Mouse (Mus musculus) thymus, adult 2 months (tissue): ENCODE measurements around the gene Atad5. TPM values are rescaled to one million over a fixed set of nuclear protein-coding genes. Genes with fewer than 3 reads are reported as not detected.

Experiments
- DNase-seq: peaks from one replicate; pipeline ENCODE4 v3.0.0; 2021
- H3K27ac ChIP-seq: fragments of 200-500 bp; 2 replicates; pipeline ENCODE4 v1.5.1; 2012; ENCODE audit warnings: low read length, control low read depth; ENCODE audit not compliant: control insufficient read depth, insufficient read depth
- H3K27me3 ChIP-seq: fragments of 200-500 bp; 2 replicates; pipeline ENCODE4 v1.6.1; 2012; ENCODE audit warnings: mild to moderate bottlenecking, low read length, moderate library complexity, mixed read lengths; ENCODE audit not compliant: control insufficient read depth, insufficient read depth
- H3K36me3 ChIP-seq: fragments of 200-500 bp; 2 replicates; pipeline ENCODE4 v1.6.1; 2012; ENCODE audit warnings: mild to moderate bottlenecking, low read length, moderate library complexity; ENCODE audit not compliant: control insufficient read depth, insufficient read depth
- H3K4me1 ChIP-seq: fragments of 200-500 bp; replicated peaks from 2 replicates; pipeline ENCODE4 v1.6.1; 2012; ENCODE audit warnings: low read length; ENCODE audit not compliant: control insufficient read depth, insufficient read depth
- H3K4me3 ChIP-seq: fragments of 200-500 bp; 2 replicates; pipeline ENCODE4 v1.5.1; 2012; ENCODE audit warnings: mild to moderate bottlenecking, low read length, control low read depth, moderate library complexity; ENCODE audit not compliant: control insufficient read depth, insufficient read depth
- CTCF ChIP-seq: fragments of 200-500 bp; IDR thresholded peaks from 2 replicates; pipeline ENCODE4 v1.5.1; 2012; ENCODE audit warnings: mild to moderate bottlenecking, control low read depth, low read length, moderate library complexity, borderline replicate concordance; ENCODE audit not compliant: control insufficient read depth, poor library complexity, insufficient read depth; ENCODE audit errors: extremely low read depth
- POLR2A ChIP-seq: fragments of 200-500 bp; IDR thresholded peaks from 2 replicates; pipeline ENCODE4 v1.6.1; 2012; ENCODE audit warnings: mild to moderate bottlenecking, low read length, control low read depth, moderate library complexity; ENCODE audit not compliant: control insufficient read depth, poor library complexity, insufficient read depth; ENCODE audit errors: extremely low read depth
- WGBS: fragments of 180-500 bp; shearing (Covaris S2); methylation state at CpG from one replicate; pipeline ENCODE4 v1.1.7; 2018; 5-methylcytosine and 5-hydroxymethylcytosine counted together
- polyA plus RNA-seq: library from polyadenylated mRNA; depleted of rRNA; stranded (reverse); fragments of >200 nt; gene quantifications from 2 replicates; pipeline ENCODE4 v1.2.3, GENCODE M21; 2012

Gene Atad5
- polyA plus RNA-seq, 1 experiment, result 3.6 TPM

- Histone ChIP-seq H3K4me1 (no peaks in the 10 kb centered on the region), H3K4me3 (no peak overlapping the region), H3K27ac (no peak overlapping the region), H3K27me3 (no peaks in the 10 kb centered on the region), H3K36me3 (peaks cover 44% of the 10 kb centered on the region)
- WGBS, result 91% methylated on average over 3 of the region's 3 CpGs
- TF ChIP-seq CTCF (no peak), POLR2A (no peak)
- no peak for DNase-seq
Observed at GRCm38 (mm10) chr11:80098444-80099056, 9.3 kb downstream of the Atad5 start.

- H3K27ac ChIP-seq, result no peak overlapping the region
- H3K4me3 ChIP-seq, result no peak overlapping the region
- H3K27me3 ChIP-seq, result no peaks in the 10 kb centered on the region
- WGBS, result 95% methylated on average over 6 of the region's 6 CpGs
- peaks cover 49% of the 10 kb centered on the region for H3K36me3 ChIP-seq
- TF ChIP-seq CTCF (no peak), POLR2A (no peak)
- DNase-seq, result no peak
- no peaks in the 10 kb centered on the region for H3K4me1 ChIP-seq
Observed at GRCm38 (mm10) chr11:80101298-80101697, 12.1 kb downstream of the Atad5 start.

DNA sequence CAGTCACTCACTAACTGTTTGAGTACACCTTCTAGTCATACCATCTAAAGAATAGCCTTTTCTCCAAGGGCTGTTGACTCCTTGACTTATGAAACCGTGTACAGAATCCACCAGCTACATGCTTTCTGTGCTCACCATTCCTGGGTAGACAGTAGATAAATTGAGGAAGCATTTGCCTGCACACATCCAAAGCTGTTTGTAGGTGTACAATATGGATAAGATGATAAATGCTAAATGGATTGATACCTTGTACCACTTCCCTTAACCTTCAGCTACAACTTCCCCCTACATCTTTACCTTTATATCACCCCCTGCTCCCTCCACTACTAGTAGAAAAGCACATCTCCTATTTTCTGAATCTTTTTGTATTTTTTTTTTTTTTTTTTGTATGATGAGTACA lies 15.2 kb downstream of the Atad5 start:
- no peaks in the 10 kb centered on the region for H3K27me3 ChIP-seq
- no peak overlapping the region for H3K4me3 ChIP-seq
- no peak for DNase-seq
- WGBS, result 89% methylated on average over 1 of the region's 1 CpGs
- H3K4me1 ChIP-seq, result no peaks in the 10 kb centered on the region
- H3K27ac ChIP-seq, result no peak overlapping the region
- peaks cover 43% of the 10 kb centered on the region for H3K36me3 ChIP-seq
- TF ChIP-seq CTCF (no peak), POLR2A (no peak)

GRCm38 (mm10) chr11:80116411-80116810 lies 27.2 kb downstream of the Atad5 start:
- no peaks in the 10 kb centered on the region for H3K4me1 ChIP-seq
- WGBS, result 92% methylated on average over 1 of the region's 1 CpGs
- no peaks in the 10 kb centered on the region for H3K27me3 ChIP-seq
- H3K4me3 ChIP-seq, result no peak overlapping the region
- H3K27ac ChIP-seq, result no peak overlapping the region
- TF ChIP-seq CTCF (no peak), POLR2A (no peak)
- H3K36me3 ChIP-seq, result peaks cover 61% of the 10 kb centered on the region
- no peak for DNase-seq

GRCm38 (mm10) chr11:80132050-80132449 lies 42.9 kb downstream of the Atad5 start:
- no peak for DNase-seq
- Histone ChIP-seq H3K27ac (no peak overlapping the region), H3K4me1 (peaks cover 8% of the 10 kb centered on the region), H3K36me3 (peaks cover 36% of the 10 kb centered on the region), H3K27me3 (no peaks in the 10 kb centered on the region), H3K4me3 (no peak overlapping the region)
- WGBS, result 80% methylated on average over 1 of the region's 1 CpGs
- no peak for TF ChIP-seq CTCF
- no peak for TF ChIP-seq POLR2A

GRCm38 (mm10) chr11:80134744-80135143 lies 45.5 kb downstream of the Atad5 start:
- WGBS, result 77% methylated on average over 4 of the region's 4 CpGs
- TF ChIP-seq CTCF (no peak), POLR2A (no peak)
- H3K36me3 ChIP-seq, result peaks cover 31% of the 10 kb centered on the region; the same call in 1 of the 2 replicates

More at GRCm38 (mm10) chr11:80134744-80135143, 45.5 kb downstream of the Atad5 start:
- no peaks in the 10 kb centered on the region for H3K27me3 ChIP-seq
- peaks cover 16% of the 10 kb centered on the region for H3K4me1 ChIP-seq
- DNase-seq, result no peak
- H3K4me3 ChIP-seq, result no peak overlapping the region
- no peak overlapping the region for H3K27ac ChIP-seq
